Mouse (Mus musculus) forebrain, embryonic 14.5 days (tissue): ENCODE data around the gene Tppp2. TPM values are rescaled to one million over a fixed set of nuclear protein-coding genes. Genes with fewer than 3 reads are reported as not detected.

Experiments used
- polyA plus RNA-seq: library from polyadenylated mRNA; unstranded; fragments of >200 nt; fragmentation: Nextera tagmentation; extraction: Ambion mirVana; gene quantifications from 2 replicates; pipeline ENCODE4 v1.2.1, GENCODE M21; 2014

Gene Tppp2
- polyA plus RNA-seq, 1 experiment from 2014 or later = not detected

Other genes starting within 250 kb of the Tppp2 start
- gene Gm17079, start 223.0 kb upstream of the Tppp2 start, polyA plus RNA-seq = not detected in 2 replicates
- gene Gm5800, start 201.2 kb upstream of the Tppp2 start, polyA plus RNA-seq = not detected in 2 replicates
- gene Ang4, start 144.8 kb upstream of the Tppp2 start, polyA plus RNA-seq = not detected in 2 replicates
- gene AY358078, start 118.4 kb upstream of the Tppp2 start, polyA plus RNA-seq = not detected in 2 replicates
- not detected in 2 replicates for gene Ear6, start 64.7 kb upstream of the Tppp2 start, polyA plus RNA-seq
- 64.7 and 64.9 TPM in 2 replicates for gene Mettl17, start 33.6 kb upstream of the Tppp2 start, polyA plus RNA-seq
- gene Slc39a2, start 25.5 kb upstream of the Tppp2 start, polyA plus RNA-seq = 0.62 and 0.82 TPM in 2 replicates
- 127 and 139 TPM in 2 replicates for gene Ndrg2, start 4.3 kb upstream of the Tppp2 start, polyA plus RNA-seq
- not detected in 2 replicates for gene Rnase13, start 4.3 kb downstream of the Tppp2 start, polyA plus RNA-seq
- gene Arhgef40, start 66.3 kb downstream of the Tppp2 start, polyA plus RNA-seq = 49.5 and 51.1 TPM in 2 replicates
- gene Tmem253, start 97.2 kb downstream of the Tppp2 start, polyA plus RNA-seq = 0.46 and 0.56 TPM in 2 replicates
- gene Zfp219, start 102.3 kb downstream of the Tppp2 start, polyA plus RNA-seq = 41.0 and 42.0 TPM in 2 replicates
- gene Olfr221, start 124.0 kb downstream of the Tppp2 start, polyA plus RNA-seq = not detected in 2 replicates
- gene Hnrnpc, start 185.6 kb downstream of the Tppp2 start, polyA plus RNA-seq = 684 and 690 TPM in 2 replicates
- gene Rpgrip1, start 192.3 kb downstream of the Tppp2 start, polyA plus RNA-seq = 49.2 and 52.3 TPM in 2 replicates